25 mouse cellular contexts compared by ENCODE assay signal in genomic region chr10:44383213-44383612, GRCm38 (mm10).
"Had no signal": no experiment of that assay in that cellular context is flagged by ENCODE, and none has a peak within 500 bp of the region (broad histone marks: within the 10 kb centered on the region; RNA-seq: fewer than 3 reads in every experiment).

No protein-coding gene starts in this region.

- H3K9me3 ChIP-seq: heart, embryonic 10.5 days; heart, embryonic 12.5 days; intestine, embryonic 15.5 days; limb, embryonic 10.5 days; limb, embryonic 12.5 days had no signal

- DNase-seq: gastrocnemius, adult 2 months; gastrocnemius, postnatal 10 days; gastrocnemius, postnatal 25 days; heart, adult 18-20 months; heart, postnatal 14 days; heart, postnatal 36 days; kidney, adult 18-20 months; kidney, adult 8-10 months; kidney, postnatal 10 days; kidney, postnatal 25 days; kidney, postnatal 4 days; liver had no signal

- H3K9ac ChIP-seq: heart, embryonic 12.5 days; hindbrain, embryonic 14.5 days; intestine, embryonic 15.5 days; limb, embryonic 12.5 days; liver, embryonic 14.5 days had no signal

- H3K4me3 ChIP-seq: gastrocnemius, adult 2 months; heart, embryonic 10.5 days; heart, embryonic 12.5 days; intestine, embryonic 15.5 days; layer of hippocampus, adult 2 months; left cerebral cortex, adult 2 months; limb, embryonic 10.5 days; limb, embryonic 12.5 days had no signal

- H3K27ac ChIP-seq: gastrocnemius, adult 2 months; heart, embryonic 10.5 days; hindbrain, embryonic 14.5 days; intestine, embryonic 15.5 days; layer of hippocampus, adult 2 months; left cerebral cortex, adult 2 months; limb, embryonic 10.5 days; limb, embryonic 12.5 days; liver, embryonic 14.5 days had no signal

- H3K4me2 ChIP-seq: heart, embryonic 12.5 days; hindbrain, embryonic 14.5 days; intestine, embryonic 15.5 days; limb, embryonic 12.5 days; liver, embryonic 11.5 days had no signal

- H3K27me3 ChIP-seq: heart, embryonic 12.5 days; intestine, embryonic 15.5 days; limb, embryonic 12.5 days had no signal

- ATAC-seq: hindbrain, embryonic 16.5 days; inflammation-experienced regulatory T-cells, adult 6 months; intestine, embryonic 15.5 days; intestine, postnatal 0 days had no signal

- H3K36me3 ChIP-seq: heart, embryonic 10.5 days; heart, embryonic 12.5 days; intestine, embryonic 15.5 days; limb, embryonic 10.5 days; limb, embryonic 12.5 days had no signal
